Mouse (Mus musculus) testis, adult 2 months (tissue): ENCODE measurements at regions not wholly inside any gene's neighbourhood (a gene's known extent, or its start where the extent isn't known, plus 50 kb on each side); places are given as distances from the start of the nearest gene placed in this dataset.

Experiments used
- H3K27ac ChIP-seq: fragments of 200-500 bp; 2 replicates; pipeline ENCODE4 v1.5.1; 2012; ENCODE audit warnings: low read depth, low read length; ENCODE audit not compliant: control insufficient read depth, insufficient read depth
- H3K27me3 ChIP-seq: fragments of 200-500 bp; 2 replicates; pipeline ENCODE4 v1.6.1; 2012; ENCODE audit warnings: mild to moderate bottlenecking, low read length, moderate library complexity; ENCODE audit not compliant: control insufficient read depth, insufficient read depth
- H3K36me3 ChIP-seq: fragments of 200-500 bp; 2 replicates; pipeline ENCODE4 v1.6.1; 2012; ENCODE audit warnings: mild to moderate bottlenecking, low read length; ENCODE audit not compliant: control insufficient read depth, insufficient read depth
- H3K4me1 ChIP-seq: fragments of 200-500 bp; 2 replicates; pipeline ENCODE4 v1.6.1; 2012; ENCODE audit warnings: low read length; ENCODE audit not compliant: control insufficient read depth, insufficient read depth
- H3K4me3 ChIP-seq: fragments of 200-500 bp; 2 replicates; pipeline ENCODE4 v1.5.1; 2012; ENCODE audit warnings: low read depth, mild to moderate bottlenecking, low read length, moderate library complexity, mixed read lengths; ENCODE audit not compliant: control insufficient read depth
- CTCF ChIP-seq: fragments of 200-500 bp; IDR thresholded peaks from 2 replicates; pipeline ENCODE4 v1.5.1; 2012; ENCODE audit warnings: low read depth, mild to moderate bottlenecking, inconsistent platforms, low read length, moderate library complexity; ENCODE audit not compliant: control insufficient read depth, insufficient read depth, insufficient replicate concordance
- POLR2A ChIP-seq: fragments of 200-500 bp; IDR thresholded peaks from 2 replicates; pipeline ENCODE4 v1.6.1; 2012; ENCODE audit warnings: low read depth, mild to moderate bottlenecking, inconsistent platforms, low read length, moderate library complexity; ENCODE audit not compliant: control insufficient read depth

- Histone ChIP-seq H3K36me3 (no peaks in the 10 kb centered on the region), H3K27me3 (no peaks in the 10 kb centered on the region), H3K4me1 (no peaks in the 10 kb centered on the region), H3K4me3 (no peak overlapping the region), H3K27ac (no peak overlapping the region)
- TF ChIP-seq POLR2A (no peak), CTCF (no peak)
Measured at GRCm38 (mm10) chr5:133020116-133020515, 477.0 kb upstream of the Auts2 start.

- Histone ChIP-seq H3K4me1 (no peaks in the 10 kb centered on the region), H3K27ac (no peak overlapping the region), H3K27me3 (no peaks in the 10 kb centered on the region), H3K36me3 (no peaks in the 10 kb centered on the region), H3K4me3 (no peak overlapping the region)
- TF ChIP-seq CTCF: no peak
- TF ChIP-seq POLR2A: no peak
Measured at GRCm38 (mm10) chr5:133010624-133011575, 467.8 kb upstream of the Auts2 start.

DNA sequence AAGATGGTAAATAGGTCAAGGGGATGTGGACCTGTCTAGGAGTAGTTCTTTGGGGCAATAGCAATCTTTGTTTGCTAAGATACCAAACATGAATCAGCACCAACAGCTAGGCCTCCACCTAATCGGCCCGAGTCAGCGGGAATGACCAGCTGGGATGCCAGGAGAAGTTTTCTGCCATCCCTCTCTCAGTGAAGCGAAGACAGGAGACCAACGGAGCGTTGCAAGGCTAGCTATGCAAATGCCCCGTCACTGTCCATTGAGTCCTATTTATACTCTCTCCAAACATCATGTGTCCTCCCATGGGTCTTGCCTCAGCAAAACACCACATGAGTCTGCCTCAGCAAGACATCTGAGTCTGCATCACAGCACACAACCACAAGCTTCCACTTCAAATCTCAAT, 439.7 kb upstream of the Auts2 start:
- Histone ChIP-seq H3K4me3 (no peak overlapping the region), H3K4me1 (no peaks in the 10 kb centered on the region), H3K27ac (no peak overlapping the region), H3K36me3 (no peaks in the 10 kb centered on the region), H3K27me3 (no peaks in the 10 kb centered on the region)
- no peak for TF ChIP-seq POLR2A
- TF ChIP-seq CTCF: no peak

- no peak overlapping the region for H3K4me3 ChIP-seq
- no peak overlapping the region for H3K27ac ChIP-seq
- no peaks in the 10 kb centered on the region for H3K27me3 ChIP-seq
- no peaks in the 10 kb centered on the region for H3K36me3 ChIP-seq
- no peaks in the 10 kb centered on the region for H3K4me1 ChIP-seq
- TF ChIP-seq CTCF (no peak), POLR2A (no peak)
Measured at GRCm38 (mm10) chr5:132979013-132979412, 435.9 kb upstream of the Auts2 start.

GRCm38 (mm10) chr5:132975303-132975932, 432.3 kb upstream of the Auts2 start:
- Histone ChIP-seq H3K4me3 (no peak overlapping the region), H3K36me3 (no peaks in the 10 kb centered on the region), H3K27ac (no peak overlapping the region), H3K27me3 (no peaks in the 10 kb centered on the region), H3K4me1 (no peaks in the 10 kb centered on the region)
- no peak for TF ChIP-seq POLR2A
- TF ChIP-seq CTCF: no peak

GRCm38 (mm10) chr5:132974876-132975275, 431.7 kb upstream of the Auts2 start:
- no peaks in the 10 kb centered on the region for H3K27me3 ChIP-seq
- H3K4me1 ChIP-seq: no peaks in the 10 kb centered on the region
- H3K36me3 ChIP-seq: no peaks in the 10 kb centered on the region
- no peak overlapping the region for H3K27ac ChIP-seq
- TF ChIP-seq CTCF: no peak
- TF ChIP-seq POLR2A: no peak
- H3K4me3 ChIP-seq: no peak overlapping the region

DNA sequence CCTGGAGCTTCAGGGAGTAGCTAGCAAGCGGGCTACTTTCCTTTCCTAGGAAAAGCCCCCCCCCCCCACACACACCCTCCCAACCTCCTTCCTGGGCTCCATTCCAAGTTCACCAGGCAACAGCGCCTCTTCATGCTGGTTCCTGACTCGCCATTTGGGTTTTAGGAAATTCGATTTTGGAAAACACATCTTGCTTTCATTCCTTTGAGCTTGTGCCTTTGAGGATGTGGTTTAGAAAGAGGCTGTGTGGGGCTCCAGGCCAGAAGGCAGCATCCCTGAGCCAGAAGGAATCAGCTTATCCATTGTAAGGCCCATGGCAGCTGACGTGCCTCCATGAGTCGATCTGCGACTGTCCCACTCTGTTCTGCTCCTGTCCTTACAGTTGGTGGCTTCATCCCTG, 427.9 kb upstream of the Auts2 start:
- Histone ChIP-seq H3K27me3 (no peaks in the 10 kb centered on the region), H3K4me1 (no peaks in the 10 kb centered on the region), H3K27ac (no peak overlapping the region), H3K4me3 (no peak overlapping the region), H3K36me3 (no peaks in the 10 kb centered on the region)
- TF ChIP-seq CTCF (no peak), POLR2A (no peak)

GRCm38 (mm10) chr5:132969376-132969775, 426.2 kb upstream of the Auts2 start:
- Histone ChIP-seq H3K36me3 (no peaks in the 10 kb centered on the region), H3K4me1 (no peaks in the 10 kb centered on the region), H3K27me3 (no peaks in the 10 kb centered on the region), H3K27ac (no peak overlapping the region), H3K4me3 (no peak overlapping the region)
- no peak for TF ChIP-seq POLR2A
- no peak for TF ChIP-seq CTCF
